Mouse (Mus musculus) forebrain, embryonic 12.5 days (tissue): ENCODE results near the gene Adamts17. TPM values are rescaled to one million over a fixed set of nuclear protein-coding genes. Genes with fewer than 3 reads are reported as not detected.

Experiments used
- ATAC-seq: fragments of 200-750 bp; cut with Nextera tagmentation; 2 replicates; pipeline ENCODE4 v1.8.0; 2017; ENCODE audit warnings: moderate TSS enrichment; ENCODE audit not compliant: low FRiP score
- H3K27ac ChIP-seq: fragments of 300-500 bp; sonication (generic); 2 replicates; pipeline ENCODE4 v1.5.1; 2016; ENCODE audit warnings: mild to moderate bottlenecking
- H3K27me3 ChIP-seq: fragments of 300-500 bp; sonication (generic); 2 replicates; pipeline ENCODE4 v1.6.1; 2016; ENCODE audit warnings: mild to moderate bottlenecking
- H3K36me3 ChIP-seq: fragments of 300-500 bp; sonication (generic); replicated peaks from 2 replicates; pipeline ENCODE4 v1.6.1; 2016; ENCODE audit warnings: mild to moderate bottlenecking
- H3K4me1 ChIP-seq: fragments of 300-500 bp; sonication (generic); 2 replicates; pipeline ENCODE4 v1.6.1; 2016
- H3K4me2 ChIP-seq: fragments of 300-500 bp; sonication (generic); 2 replicates; pipeline ENCODE4 v1.6.1; 2016; ENCODE audit warnings: mild to moderate bottlenecking, moderate library complexity
- H3K4me3 ChIP-seq: fragments of 300-500 bp; sonication (generic); replicated peaks from 2 replicates; pipeline ENCODE4 v1.5.1; 2016; ENCODE audit warnings: mild to moderate bottlenecking
- H3K9ac ChIP-seq: fragments of 300-500 bp; sonication (generic); 2 replicates; pipeline ENCODE4 v1.6.1; 2016; ENCODE audit warnings: mild to moderate bottlenecking
- H3K9me3 ChIP-seq: fragments of 300-500 bp; sonication (generic); 2 replicates; pipeline ENCODE4 v1.6.1; 2016
- WGBS: fragments of 180-500 bp; shearing (Covaris S2); methylation state at CpG from one replicate; pipeline ENCODE4 v1.1.7; 2016; 5-methylcytosine and 5-hydroxymethylcytosine counted together
- polyA plus RNA-seq: library from polyadenylated mRNA; unstranded; fragments of >200 nt; fragmentation: Nextera tagmentation; extraction: Ambion mirVana; gene quantifications from 2 replicates; pipeline ENCODE4 v1.2.1, GENCODE M21; 2016

Adamts17 gene
- polyA plus RNA-seq, 1 experiment from 2014 or later: 2.1 TPM

GRCm38 (mm10) chr7:66852164-66852563 lies 12.6 kb downstream of the Adamts17 start:
- Histone ChIP-seq H3K4me1 (no peaks in the 10 kb centered on the region), H3K4me3 (no peak overlapping the region), H3K4me2 (no peak overlapping the region), H3K9ac (no peak overlapping the region), H3K27ac (no peak overlapping the region), H3K36me3 (no peaks in the 10 kb centered on the region), H3K27me3 (no peaks in the 10 kb centered on the region), H3K9me3 (no peaks in the 10 kb centered on the region)
- 76% methylated on average over 3 of the region's 3 CpGs for WGBS
- no peak for ATAC-seq

DNA sequence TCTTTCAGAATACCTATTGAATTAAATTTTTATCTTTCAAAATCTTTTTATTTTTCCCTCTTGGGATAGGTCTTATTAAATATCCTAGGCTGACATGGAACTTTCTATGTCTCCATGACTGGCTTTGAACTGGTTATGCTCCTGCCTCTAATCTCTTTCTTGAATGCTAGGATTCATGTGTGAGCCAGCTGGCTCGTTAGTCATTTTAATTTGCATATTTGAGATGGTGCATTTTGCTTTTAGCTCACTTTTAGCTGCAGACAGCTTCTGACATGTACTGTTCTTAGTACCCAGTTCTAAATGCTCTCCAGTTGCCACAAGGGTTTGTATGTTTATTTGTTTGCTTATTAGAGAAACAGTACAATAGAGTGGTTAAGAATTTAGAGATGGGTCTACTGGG lies 18.1 kb downstream of the Adamts17 start:
- Histone ChIP-seq H3K36me3 (no peaks in the 10 kb centered on the region), H3K4me2 (no peak overlapping the region), H3K4me3 (no peak overlapping the region), H3K27me3 (no peaks in the 10 kb centered on the region), H3K9me3 (no peaks in the 10 kb centered on the region), H3K4me1 (peaks cover 3% of the 10 kb centered on the region; the same call in 1 of the 2 replicates), H3K27ac (no peak overlapping the region), H3K9ac (no peak overlapping the region)
- no peak for ATAC-seq
- WGBS: 45% methylated on average over 1 of the region's 1 CpGs

DNA sequence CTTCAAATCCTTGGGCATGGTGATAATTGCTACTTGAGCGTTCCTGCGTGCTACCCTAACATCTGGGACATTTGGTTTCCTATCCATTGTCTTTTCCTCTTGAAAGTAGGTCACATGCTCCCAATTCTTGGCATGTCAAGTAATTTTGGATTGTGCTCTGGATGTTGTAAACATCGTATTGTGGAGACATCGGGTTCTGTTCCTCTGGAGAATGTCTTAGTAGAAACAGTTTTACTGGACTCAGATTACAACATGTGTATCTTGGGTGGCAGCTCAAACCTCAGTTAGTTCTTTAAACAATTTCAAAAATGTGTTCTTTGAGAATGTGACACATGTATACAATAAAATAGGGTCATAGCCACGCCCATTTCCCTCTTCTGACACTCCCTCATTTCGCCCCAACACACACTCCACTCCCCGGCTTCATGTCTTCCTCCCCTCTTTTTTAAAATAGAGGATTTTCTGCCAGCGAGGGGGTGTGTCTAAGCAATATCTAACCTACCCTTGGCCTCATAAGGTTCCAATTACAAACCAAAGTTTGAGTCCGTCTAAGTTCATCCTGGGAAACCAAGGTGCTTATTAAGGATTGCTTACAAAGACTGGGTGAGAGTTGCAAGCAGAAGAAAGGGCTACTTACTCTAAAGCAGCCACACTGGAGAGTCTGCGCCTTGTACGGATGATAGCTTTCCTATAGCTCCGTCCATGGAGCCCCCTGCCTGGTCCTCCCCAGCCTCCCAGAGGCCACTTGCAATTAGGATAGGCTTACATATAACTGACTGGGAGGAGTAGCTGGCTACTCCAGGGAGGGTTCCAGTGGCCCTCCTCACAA lies 18.9 kb downstream of the Adamts17 start:
- no peak for ATAC-seq
- Histone ChIP-seq H3K9ac (no peak overlapping the region), H3K27me3 (no peaks in the 10 kb centered on the region), H3K27ac (0 out of 2 replicates have a peak overlapping the region, but pooled peaks have one; percentile 36), H3K4me2 (no peak overlapping the region), H3K36me3 (no peaks in the 10 kb centered on the region), H3K9me3 (no peaks in the 10 kb centered on the region), H3K4me1 (peaks cover 3% of the 10 kb centered on the region; the same call in 1 of the 2 replicates), H3K4me3 (no peak overlapping the region)
- WGBS: 62% methylated on average over 12 of the region's 12 CpGs

DNA sequence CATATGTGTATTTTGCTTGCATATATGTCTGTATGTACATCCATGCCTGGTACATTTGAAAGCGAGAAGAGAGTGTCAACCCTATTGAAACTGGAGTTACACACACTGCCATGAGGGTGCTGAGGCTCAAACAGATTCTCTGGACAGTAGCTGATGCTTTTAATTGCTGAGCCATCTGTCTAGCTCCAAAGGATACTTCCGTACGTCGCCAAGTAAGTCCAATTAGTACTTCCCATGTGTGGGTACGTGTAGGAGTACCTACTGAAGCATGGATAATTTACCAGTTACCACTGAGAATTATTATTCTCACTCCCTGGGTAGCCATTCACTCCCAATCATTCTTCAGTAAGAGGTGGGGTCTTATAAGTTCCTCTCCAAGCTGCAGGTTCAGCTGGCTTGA lies 19.7 kb downstream of the Adamts17 start:
- no peak overlapping the region for H3K4me3 ChIP-seq
- H3K27ac ChIP-seq: 0 out of 2 replicates have a peak overlapping the region, but pooled peaks have one; percentile 36
- whole genome bisulfite sequencing: 40% methylated on average over 5 of the region's 5 CpGs
- no peak overlapping the region for H3K4me2 ChIP-seq
- ATAC-seq: no peak; the same call in 1 of the 2 replicates
- H3K9me3 ChIP-seq: no peaks in the 10 kb centered on the region
- H3K9ac ChIP-seq: no peak overlapping the region
- H3K27me3 ChIP-seq: no peaks in the 10 kb centered on the region
- peaks cover 3% of the 10 kb centered on the region; the same call in 1 of the 2 replicates for H3K4me1 ChIP-seq
- H3K36me3 ChIP-seq: no peaks in the 10 kb centered on the region

DNA sequence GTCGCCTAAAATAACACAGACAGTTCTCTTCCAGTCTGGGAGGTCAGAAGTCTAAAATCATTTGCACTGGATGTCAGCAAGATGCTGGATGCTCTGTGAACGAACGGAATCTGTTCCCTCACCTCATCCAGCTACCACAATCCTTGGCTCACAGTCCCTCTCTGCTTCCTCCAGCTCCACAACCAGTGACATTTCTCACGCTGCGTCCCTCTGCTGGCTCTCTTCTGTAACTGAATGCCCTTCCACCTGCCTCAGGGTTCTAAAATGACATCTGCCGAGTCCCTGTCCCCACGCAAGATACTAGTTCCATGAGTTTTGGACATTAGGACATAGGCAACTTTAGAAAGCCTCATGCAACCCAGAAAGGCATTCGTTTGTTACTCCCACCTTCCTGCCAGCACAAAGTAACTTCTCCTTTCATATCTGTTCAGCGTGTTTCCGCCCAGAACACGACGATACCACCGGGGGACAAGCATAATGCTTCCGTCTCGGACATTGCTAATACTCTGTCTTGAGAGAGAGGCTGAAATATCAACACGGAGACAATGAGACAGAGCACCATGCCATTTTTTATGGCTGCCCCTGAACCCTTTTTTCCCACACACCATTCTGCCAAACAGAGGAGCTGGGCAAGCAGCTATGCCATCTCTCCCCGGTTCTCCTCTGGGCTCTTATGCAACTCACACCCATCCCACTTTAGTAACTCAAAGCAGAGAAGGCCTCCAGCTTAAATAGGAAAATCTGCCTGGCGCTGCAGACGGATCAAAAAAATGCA lies 27.6 kb downstream of the Adamts17 start:
- H3K9ac ChIP-seq: no peak overlapping the region
- H3K36me3 ChIP-seq: no peaks in the 10 kb centered on the region
- H3K4me3 ChIP-seq: no peak overlapping the region
- H3K4me1 ChIP-seq: peaks cover 16% of the 10 kb centered on the region
- 78% methylated on average over 19 of the region's 19 CpGs for WGBS
- H3K4me2 ChIP-seq: no peak overlapping the region
- no peak for ATAC-seq
- H3K27ac ChIP-seq: no peak overlapping the region
- H3K27me3 ChIP-seq: no peaks in the 10 kb centered on the region
- no peaks in the 10 kb centered on the region for H3K9me3 ChIP-seq

GRCm38 (mm10) chr7:66867719-66868501 lies 28.4 kb downstream of the Adamts17 start:
- peaks cover 16% of the 10 kb centered on the region for H3K4me1 ChIP-seq
- H3K9ac ChIP-seq: no peak overlapping the region
- H3K27me3 ChIP-seq: no peaks in the 10 kb centered on the region
- no peak overlapping the region for H3K4me2 ChIP-seq
- H3K36me3 ChIP-seq: no peaks in the 10 kb centered on the region
- H3K4me3 ChIP-seq: no peak overlapping the region
- no peak for ATAC-seq
- H3K27ac ChIP-seq: no peak overlapping the region
- 47% methylated on average over 13 of the region's 13 CpGs for whole genome bisulfite sequencing
- H3K9me3 ChIP-seq: no peaks in the 10 kb centered on the region

DNA sequence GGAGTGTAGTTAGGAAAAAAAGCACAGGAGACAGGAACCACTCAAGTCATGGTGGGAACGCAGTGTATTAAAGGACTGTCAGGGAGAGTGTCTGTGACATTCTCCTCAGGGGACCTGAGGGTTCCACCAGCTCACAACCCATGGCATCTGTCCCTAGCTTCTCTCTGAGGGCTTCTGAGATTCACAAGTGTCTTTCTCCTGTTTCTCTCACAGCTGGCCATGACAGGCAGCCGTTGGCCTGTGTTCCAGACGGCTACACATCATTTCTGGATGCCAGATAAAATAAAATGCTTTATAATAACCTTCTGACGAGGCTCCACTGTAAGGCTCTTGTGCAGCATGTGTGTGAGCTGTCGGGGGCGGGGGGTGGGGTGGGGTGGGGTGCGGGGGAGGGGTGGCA lies 32.0 kb downstream of the Adamts17 start:
- no peak overlapping the region for H3K4me2 ChIP-seq

GRCm38 (mm10) chr7:66871940-66872511 lies 32.5 kb downstream of the Adamts17 start:
- 86% methylated on average over 14 of the region's 14 CpGs for WGBS
- no peak for ATAC-seq
- no peaks in the 10 kb centered on the region for H3K9me3 ChIP-seq

More for the DNA sequence above, 32.0 kb downstream of the Adamts17 start:
- H3K27me3 ChIP-seq: no peaks in the 10 kb centered on the region
- no peak overlapping the region for H3K9ac ChIP-seq
- H3K9me3 ChIP-seq: no peaks in the 10 kb centered on the region
- H3K36me3 ChIP-seq: no peaks in the 10 kb centered on the region
- ATAC-seq: no peak
- 72% methylated on average over 7 of the region's 7 CpGs for WGBS
- H3K27ac ChIP-seq: no peak overlapping the region
- no peak overlapping the region for H3K4me3 ChIP-seq
- peaks cover 16% of the 10 kb centered on the region for H3K4me1 ChIP-seq

DNA sequence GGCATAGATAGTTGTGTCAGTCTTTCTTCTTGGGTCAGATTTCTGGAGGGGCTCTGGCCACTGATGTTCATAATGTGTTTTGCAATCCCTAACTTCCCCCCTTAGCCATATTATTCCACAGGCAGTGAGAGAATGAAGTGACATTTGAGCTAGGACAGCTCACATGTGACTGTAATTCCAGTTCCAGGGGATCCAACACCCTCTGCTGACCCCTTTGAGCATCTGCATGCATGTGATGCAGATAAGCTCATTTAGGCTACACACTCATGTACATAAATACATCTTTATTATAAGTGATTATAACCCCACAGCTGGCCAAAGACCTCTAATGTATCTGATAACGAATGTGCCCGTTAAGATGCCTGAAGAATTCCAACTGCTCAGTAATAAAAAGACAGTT lies 33.7 kb downstream of the Adamts17 start:
- Histone ChIP-seq H3K9me3 (no peaks in the 10 kb centered on the region), H3K27ac (no peak overlapping the region), H3K36me3 (no peaks in the 10 kb centered on the region), H3K4me2 (no peak overlapping the region), H3K4me3 (no peak overlapping the region), H3K27me3 (no peaks in the 10 kb centered on the region), H3K9ac (no peak overlapping the region), H3K4me1 (peaks cover 5% of the 10 kb centered on the region; the same call in 1 of the 2 replicates)
- 80% methylated on average over 2 of the region's 2 CpGs for WGBS
- no peak for ATAC-seq

More at GRCm38 (mm10) chr7:66871940-66872511, 32.5 kb downstream of the Adamts17 start:
- Histone ChIP-seq H3K27me3 (no peaks in the 10 kb centered on the region), H3K36me3 (no peaks in the 10 kb centered on the region), H3K27ac (no peak overlapping the region), H3K4me3 (no peak overlapping the region), H3K4me1 (peaks cover 16% of the 10 kb centered on the region), H3K9ac (no peak overlapping the region), H3K4me2 (no peak overlapping the region)

DNA sequence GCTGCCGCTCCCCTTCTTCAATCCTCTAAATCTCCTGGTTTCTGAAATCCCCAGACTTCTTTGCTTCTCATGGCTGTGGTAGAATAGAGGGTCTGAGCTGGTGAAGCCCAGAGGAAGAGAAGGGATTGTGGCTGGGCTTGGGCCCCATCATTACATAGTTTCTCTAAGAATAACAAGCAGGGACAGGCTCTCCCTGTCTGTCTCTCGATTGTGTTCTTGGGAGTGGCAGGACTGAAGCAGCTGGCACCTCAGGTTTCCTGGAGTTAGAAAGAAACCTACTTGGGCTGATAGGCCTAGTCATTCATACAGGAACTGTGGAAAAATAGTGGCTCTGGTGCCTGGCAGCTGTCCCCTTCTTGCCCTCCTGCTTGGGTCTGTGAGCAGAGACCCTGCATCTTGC lies 51.9 kb downstream of the Adamts17 start:
- ATAC-seq: no peak
- 82% methylated on average over 2 of the region's 2 CpGs for WGBS
- no peak overlapping the region for H3K4me2 ChIP-seq
- H3K4me1 ChIP-seq: no peaks in the 10 kb centered on the region
- no peak overlapping the region for H3K4me3 ChIP-seq
- H3K27me3 ChIP-seq: no peaks in the 10 kb centered on the region
- H3K27ac ChIP-seq: no peak overlapping the region
- H3K9me3 ChIP-seq: no peaks in the 10 kb centered on the region
- H3K36me3 ChIP-seq: no peaks in the 10 kb centered on the region
- no peak overlapping the region for H3K9ac ChIP-seq

DNA sequence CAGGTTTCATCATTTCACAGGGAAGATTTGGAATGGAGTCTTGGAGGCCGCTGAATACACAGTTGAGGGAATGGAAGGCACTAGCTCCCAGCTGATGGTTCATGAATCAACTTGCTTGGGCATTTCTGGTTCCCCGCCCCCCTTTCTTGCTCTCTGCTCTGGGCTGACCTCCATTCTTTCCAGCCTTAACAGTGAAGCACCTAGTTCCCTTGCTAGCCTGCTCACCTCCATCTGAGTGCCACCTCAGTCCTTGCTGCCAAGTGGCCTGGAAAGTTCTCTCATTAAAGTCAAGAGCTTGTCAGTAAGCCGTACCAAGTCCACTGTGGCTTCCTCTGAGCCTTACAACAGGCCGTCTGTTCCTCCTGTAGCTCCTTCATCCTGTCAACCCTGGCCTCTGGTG lies 52.6 kb downstream of the Adamts17 start:
- no peak overlapping the region for H3K4me3 ChIP-seq
- H3K4me2 ChIP-seq: no peak overlapping the region
- no peak overlapping the region for H3K9ac ChIP-seq
- no peak overlapping the region for H3K27ac ChIP-seq
- no peak for ATAC-seq
- WGBS: 90% methylated on average over 4 of the region's 4 CpGs
- no peaks in the 10 kb centered on the region for H3K27me3 ChIP-seq
- no peaks in the 10 kb centered on the region for H3K9me3 ChIP-seq
- H3K36me3 ChIP-seq: no peaks in the 10 kb centered on the region
- no peaks in the 10 kb centered on the region for H3K4me1 ChIP-seq

- no peaks in the 10 kb centered on the region for H3K9me3 ChIP-seq
- H3K27me3 ChIP-seq: no peaks in the 10 kb centered on the region
- H3K4me3 ChIP-seq: no peak overlapping the region
- no peak overlapping the region for H3K9ac ChIP-seq
- ATAC-seq: no peak
- WGBS: 80% methylated on average over 7 of the region's 7 CpGs
- H3K27ac ChIP-seq: no peak overlapping the region
- H3K4me1 ChIP-seq: no peaks in the 10 kb centered on the region
- no peaks in the 10 kb centered on the region for H3K36me3 ChIP-seq
- no peak overlapping the region for H3K4me2 ChIP-seq
Observed at GRCm38 (mm10) chr7:66902376-66902775, 62.8 kb downstream of the Adamts17 start.
